Mouse (Mus musculus): ENCODE results near the gene Ddx49. TPM values are rescaled to one million over a fixed set of nuclear protein-coding genes. Genes with fewer than 3 reads are reported as not detected.

Gene Ddx49
- total and polyA plus RNA-seq, 3 experiments, result 64.9 to 98.4 (median 77.3) TPM

GRCm38 (mm10) chr8:70276476-70276875, 25.8 kb downstream of the Ddx49 start:
- Histone ChIP-seq H3K9me3 (replicated peaks; ENCODE audit: low read length) (peaks cover 5% of the 10 kb centered on the region), H3K36me3 (replicated peaks in 1 of 2; ENCODE audit: control insufficient read depth in 1 of 2, insufficient read depth in 1 of 2, low read length in 1 of 2) (no peaks in the 10 kb centered on the region), H3K9ac (ENCODE audit: insufficient read depth, low read depth) (no peak overlapping the region), H3K79me2 (replicated peaks; ENCODE audit: control insufficient read depth, extremely low read depth, insufficient read depth, poor library complexity, severe bottlenecking) (no peaks in the 10 kb centered on the region), H3K27ac (ENCODE audit: insufficient read depth, low read depth) (no peak overlapping the region), H3K27me3 (replicated peaks) (no peaks in the 10 kb centered on the region), H3K4me2 (ENCODE audit: insufficient read depth, low read depth, poor library complexity, severe bottlenecking) (no peak overlapping the region), H3K4me1 (ENCODE audit: control insufficient read depth in 1 of 2, insufficient read depth in 2 of 2) (peaks cover 22 to 25% of the 10 kb centered on the region in 2 experiments), H3K4me3 (replicated peaks in 1 of 3; ENCODE audit: low read depth in 2 of 3, low read length in 2 of 3, poor library complexity in 1 of 3) (no peak overlapping the region)
- in situ Hi-C loops (cut with MboI; ENCODE audit: low pct_ligation_motif_present, low pct_unique_long_range_greater_than_20kb, low sequenced_read_pairs) (no loop called here), dilution Hi-C loops (cut with MboI; ENCODE audit: extremely low pct_ligation_motif_present, extremely low pct_unique_long_range_greater_than_20kb, low sequenced_read_pairs) (no loop called here)
- TF ChIP-seq ZMIZ1 (IDR thresholded peaks at IDR 0.05; ENCODE audit: low read depth, low read length), result no peak
- TF ChIP-seq RAD21 (IDR thresholded peaks at IDR 0.05; ENCODE audit: low read depth, low read length), result no peak
- TF ChIP-seq ETS1 (conservative IDR thresholded peaks at IDR 0.05; ENCODE audit: low read depth, low read length), result no peak
- no peak for TF ChIP-seq E2F4 (IDR thresholded peaks at IDR 0.05; ENCODE audit: insufficient replicate concordance, low read depth, low read length)
- no peak for TF ChIP-seq CTCF (conservative IDR thresholded peaks at IDR 0.05 in 1 of 2, IDR thresholded peaks at IDR 0.05 in 1 of 2; ENCODE audit: low read depth in 2 of 2, low read length in 2 of 2)
- TF ChIP-seq MAFK (IDR thresholded peaks at IDR 0.05; ENCODE audit: insufficient replicate concordance, low read length), result no peak
- no peak for TF ChIP-seq NELFE (IDR thresholded peaks at IDR 0.05; ENCODE audit: low read depth, low read length)
- no peak for DNase-seq (ENCODE audit: extremely low read depth)

GRCm38 (mm10) chr8:70274350-70274749, 27.9 kb downstream of the Ddx49 start:
- in situ Hi-C loops (cut with MboI; ENCODE audit: low pct_ligation_motif_present, low pct_unique_long_range_greater_than_20kb, low sequenced_read_pairs), result no loop called here
- Histone ChIP-seq H3K36me3 (replicated peaks in 1 of 2; ENCODE audit: control insufficient read depth in 1 of 2, insufficient read depth in 1 of 2, low read length in 1 of 2) (no peaks in the 10 kb centered on the region), H3K9me3 (replicated peaks; ENCODE audit: low read length) (peaks cover 5% of the 10 kb centered on the region), H3K4me2 (ENCODE audit: insufficient read depth, low read depth, poor library complexity, severe bottlenecking) (no peak overlapping the region), H3K9ac (ENCODE audit: insufficient read depth, low read depth) (no peak overlapping the region), H3K27ac (ENCODE audit: insufficient read depth, low read depth) (no peak overlapping the region), H3K4me3 (replicated peaks in 1 of 3; ENCODE audit: low read depth in 2 of 3, low read length in 2 of 3, poor library complexity in 1 of 3) (no peak overlapping the region), H3K27me3 (replicated peaks) (no peaks in the 10 kb centered on the region), H3K79me2 (replicated peaks; ENCODE audit: control insufficient read depth, extremely low read depth, insufficient read depth, poor library complexity, severe bottlenecking) (no peaks in the 10 kb centered on the region), H3K4me1 (ENCODE audit: control insufficient read depth in 1 of 2, insufficient read depth in 2 of 2) (peaks cover 29 to 30% of the 10 kb centered on the region in 2 experiments)
- dilution Hi-C loops (cut with MboI; ENCODE audit: extremely low pct_ligation_motif_present, extremely low pct_unique_long_range_greater_than_20kb, low sequenced_read_pairs), result no loop called here
- no peak for DNase-seq (ENCODE audit: extremely low read depth)
- TF ChIP-seq USF2 (conservative IDR thresholded peaks at IDR 0.05; ENCODE audit: low read depth, low read length), result no peak
- no peak for TF ChIP-seq UBTF (IDR thresholded peaks at IDR 0.05; ENCODE audit: low read depth, low read length)
- TF ChIP-seq POLR2A (IDR thresholded peaks at IDR 0.05; ENCODE audit: low read depth, low read length), result no peak
- TF ChIP-seq SMC3 (IDR thresholded peaks at IDR 0.05; ENCODE audit: low read depth, low read length), result no peak
- no peak for TF ChIP-seq MEF2A (IDR thresholded peaks at IDR 0.05; ENCODE audit: borderline replicate concordance, low read depth, low read length)
- TF ChIP-seq ZNF384 (IDR thresholded peaks at IDR 0.05; ENCODE audit: low read depth, low read length), result no peak
- no peak for TF ChIP-seq MYC (IDR thresholded peaks at IDR 0.05; ENCODE audit: low read depth, low read length)
- TF ChIP-seq JUND (conservative IDR thresholded peaks at IDR 0.05; ENCODE audit: low read depth, low read length), result no peak
- no peak for TF ChIP-seq IRF4 (IDR thresholded peaks at IDR 0.05; ENCODE audit: low read depth, low read length)
- no peak for TF ChIP-seq POLR2AphosphoS2 (IDR thresholded peaks at IDR 0.05; ENCODE audit: low read depth, low read length)
- TF ChIP-seq SIN3A (IDR thresholded peaks at IDR 0.05; ENCODE audit: low read length), result no peak
- TF ChIP-seq ZC3H11A (IDR thresholded peaks at IDR 0.05; ENCODE audit: low read depth, low read length), result no peak
- no peak for TF ChIP-seq NELFE (IDR thresholded peaks at IDR 0.05; ENCODE audit: low read depth, low read length)
- TF ChIP-seq TCF12 (IDR thresholded peaks at IDR 0.05; ENCODE audit: low read depth, low read length), result no peak
- TF ChIP-seq MXI1 (IDR thresholded peaks at IDR 0.05; ENCODE audit: low read depth, low read length), result no peak
- no peak for TF ChIP-seq CHD1 (IDR thresholded peaks at IDR 0.05; ENCODE audit: low read depth, low read length)
- no peak for TF ChIP-seq RAD21 (IDR thresholded peaks at IDR 0.05; ENCODE audit: low read depth, low read length)
- no peak for TF ChIP-seq PAX5 (IDR thresholded peaks at IDR 0.05; ENCODE audit: low read length)
- TF ChIP-seq NRF1 (IDR thresholded peaks at IDR 0.05; ENCODE audit: low read depth, low read length), result no peak
